Comparison of ENCODE assay signal across 29 mouse cellular contexts in genomic region chr6:119740541-119740940, GRCm38 (mm10).
DNase-seq lines count a peak whose midpoint lies in the region; ATAC-seq and TF ChIP-seq lines count a peak whose summit lies in the region.
"Had no signal": no experiment of that assay in that cellular context is flagged by ENCODE, and none has a peak within 500 bp of the region (broad histone marks: within the 10 kb centered on the region; RNA-seq: fewer than 3 reads in every experiment).

No protein-coding gene starts in this region.

- no peak for DNase-seq in frontal cortex, adult 2 months (ENCODE audit: extremely low spot score in 1 of 2, low spot score in 1 of 2)
- DNase-seq in heart, postnatal 0 days (ENCODE audit: low spot score): peak; percentile 41
- DNase-seq in heart, adult 2 months: no peak
- peak; percentile 17 for DNase-seq in telencephalon, adult 2 months (ENCODE audit: low read depth, low spot score)
- DNase-seq in Muller cell, postnatal 12 days (ENCODE audit: inconsistent ontology term): no peak
- DNase-seq: adrenal gland, adult 8-10 months; adrenal gland, postnatal 14 days; adrenal gland, postnatal 36 days; B cell, adult 2 months; cerebellum, adult 11 months; cerebellum, adult 18-20 months; cerebellum, adult 8-10 months; cerebellum, adult 9-11 months; cerebellum, postnatal 14 days; cerebellum, postnatal 36 days; embryo, embryonic 11 days had no signal

- intact Hi-C loops in heart, adult 2 months (cut with DNase I): no loop called here

- TF ChIP-seq CTCF in heart, postnatal 0 days (IDR thresholded peaks at IDR 0.05; ENCODE audit: low read depth): no peak
- TF ChIP-seq CTCF in heart, adult 2 months (IDR thresholded peaks at IDR 0.05): no peak

- H3K79me2 ChIP-seq in heart, adult 2 months (replicated peaks; ENCODE audit: control insufficient read depth, insufficient read depth, low read length): no peaks in the 10 kb centered on the region

- no peak overlapping the region for H3K4me3 ChIP-seq in heart, embryonic 15.5 days
- H3K4me3 ChIP-seq in heart, embryonic 12.5 days: no peak overlapping the region
- no peak overlapping the region for H3K4me3 ChIP-seq in heart, postnatal 0 days (ENCODE audit: low read depth, low read length)
- no peak overlapping the region for H3K4me3 ChIP-seq in heart, adult 2 months
- H3K4me3 ChIP-seq: embryonic facial prominence, embryonic 13.5 days; embryonic facial prominence, embryonic 15.5 days; erythroblast, embryonic 14.5 days; forebrain, embryonic 10.5 days; forebrain, embryonic 12.5 days had no signal

- no peak for TF ChIP-seq EP300 in heart, postnatal 0 days (IDR thresholded peaks at IDR 0.05; ENCODE audit: low read depth)
- TF ChIP-seq EP300 in heart, adult 2 months (IDR thresholded peaks at IDR 0.05; ENCODE audit: insufficient read depth, low read depth, low read length): no peak

- ATAC-seq in frontal cortex, adult (ENCODE audit: low TSS enrichment): peak; percentile 85
- ATAC-seq in heart, embryonic 15.5 days (replicated peaks; ENCODE audit: insufficient number of reproducible peaks, insufficient read depth, low FRiP score, low read depth): no peak
- no peak for ATAC-seq in heart, embryonic 12.5 days (ENCODE audit: insufficient number of reproducible peaks, low FRiP score)
- ATAC-seq in heart, postnatal 0 days (ENCODE audit: insufficient read depth, low read depth): peak; percentile 51; the same call in 1 of the 2 replicates
- ATAC-seq: CD4-positive, CD25-positive, alpha-beta regulatory T cell, adult 4 months; forebrain, embryonic 14.5 days; forebrain, embryonic 16.5 days had no signal

- peaks cover 12% of the 10 kb centered on the region for H3K36me3 ChIP-seq in heart, embryonic 15.5 days
- peaks cover 26% of the 10 kb centered on the region for H3K36me3 ChIP-seq in heart, embryonic 12.5 days
- peaks cover 14% of the 10 kb centered on the region for H3K36me3 ChIP-seq in heart, postnatal 0 days (replicated peaks; ENCODE audit: control insufficient read depth, insufficient read depth, low read length)
- H3K36me3 ChIP-seq in heart, adult 2 months (ENCODE audit: control insufficient read depth, insufficient read depth, low read length): peaks cover 21% of the 10 kb centered on the region

- no peak overlapping the region for H3K4me2 ChIP-seq in heart, embryonic 15.5 days
- H3K4me2 ChIP-seq in heart, embryonic 12.5 days: no peak overlapping the region
- H3K4me2 ChIP-seq in heart, postnatal 0 days (ENCODE audit: low read depth, low read length): no peak overlapping the region
- H3K4me2 ChIP-seq: embryonic facial prominence, embryonic 13.5 days; embryonic facial prominence, embryonic 15.5 days; forebrain, embryonic 12.5 days had no signal

- H3K9me3 ChIP-seq in heart, embryonic 15.5 days (replicated peaks): no peaks in the 10 kb centered on the region
- H3K9me3 ChIP-seq in heart, embryonic 12.5 days (replicated peaks): no peaks in the 10 kb centered on the region
- no peaks in the 10 kb centered on the region for H3K9me3 ChIP-seq in heart, postnatal 0 days (replicated peaks; ENCODE audit: control insufficient read depth, low read length)
- H3K9me3 ChIP-seq: embryonic facial prominence, embryonic 13.5 days; embryonic facial prominence, embryonic 15.5 days; forebrain, embryonic 10.5 days; forebrain, embryonic 12.5 days; G1E had no signal

- H3K9ac ChIP-seq in heart, embryonic 15.5 days: no peak overlapping the region
- no peak overlapping the region for H3K9ac ChIP-seq in heart, embryonic 12.5 days
- no peak overlapping the region for H3K9ac ChIP-seq in heart, postnatal 0 days (replicated peaks; ENCODE audit: low read depth, low read length)
- no peak overlapping the region for H3K9ac ChIP-seq in heart, adult 2 months (ENCODE audit: low read depth, low read length)
- H3K9ac ChIP-seq: embryonic facial prominence, embryonic 13.5 days; embryonic facial prominence, embryonic 15.5 days; forebrain, embryonic 12.5 days had no signal

- peak overlapping the region; percentile 11; the same call in 1 of the 2 replicates for H3K27ac ChIP-seq in heart, embryonic 15.5 days
- no peak overlapping the region for H3K27ac ChIP-seq in heart, embryonic 12.5 days (ENCODE audit: poor library complexity, severe bottlenecking)
- H3K27ac ChIP-seq in heart, postnatal 0 days (ENCODE audit: low read depth): peak overlapping the region; percentile 50
- no peak overlapping the region for H3K27ac ChIP-seq in heart, adult 2 months
- H3K27ac ChIP-seq: embryonic facial prominence, embryonic 13.5 days; embryonic facial prominence, embryonic 15.5 days; forebrain, embryonic 10.5 days; forebrain, embryonic 12.5 days had no signal

- peaks cover 8% of the 10 kb centered on the region for H3K4me1 ChIP-seq in heart, embryonic 15.5 days (replicated peaks)
- H3K4me1 ChIP-seq in heart, embryonic 12.5 days (replicated peaks): no peaks in the 10 kb centered on the region
- H3K4me1 ChIP-seq in heart, postnatal 0 days (ENCODE audit: control insufficient read depth, insufficient read depth): peaks cover 18% of the 10 kb centered on the region
- H3K4me1 ChIP-seq in heart, adult 2 months (ENCODE audit: control insufficient read depth, insufficient read depth, low read length): peaks cover 1% of the 10 kb centered on the region
- H3K4me1 ChIP-seq: embryonic facial prominence, embryonic 13.5 days; embryonic facial prominence, embryonic 15.5 days; forebrain, embryonic 10.5 days; forebrain, embryonic 12.5 days had no signal

- H3K27me3 ChIP-seq in heart, embryonic 15.5 days: no peaks in the 10 kb centered on the region
- H3K27me3 ChIP-seq in heart, embryonic 12.5 days (replicated peaks): no peaks in the 10 kb centered on the region
- H3K27me3 ChIP-seq in heart, postnatal 0 days (ENCODE audit: control insufficient read depth, insufficient read depth, low read length): no peaks in the 10 kb centered on the region
- no peaks in the 10 kb centered on the region for H3K27me3 ChIP-seq in heart, adult 2 months (ENCODE audit: control insufficient read depth, insufficient read depth, low read length)
- H3K27me3 ChIP-seq: CH12.LX; embryonic facial prominence, embryonic 13.5 days; embryonic facial prominence, embryonic 15.5 days; forebrain, embryonic 12.5 days had no signal

- WGBS in heart, embryonic 15.5 days: 69% methylated on average over 3 of the region's 3 CpGs
- 76% methylated on average over 3 of the region's 3 CpGs for WGBS in heart, embryonic 12.5 days
- WGBS in heart, postnatal 0 days: 36% methylated on average over 3 of the region's 3 CpGs
- 43% methylated on average over 3 of the region's 3 CpGs for WGBS in heart, adult 2 months

- no peak for TF ChIP-seq POLR2A in heart, adult 2 months (IDR thresholded peaks at IDR 0.05; ENCODE audit: insufficient read depth, low read depth, low read length)

Comparison
In these comparisons a context has a peak if more than half of its experiments do, and no peak if none do; other contexts are left out.
1. ATAC-seq: peak in frontal cortex, adult (single experiment) and heart, postnatal 0 days (single experiment); none in heart, embryonic 15.5 days (single experiment) and heart, embryonic 12.5 days (single experiment).
2. DNase-seq: peak in heart, postnatal 0 days (single experiment) and telencephalon, adult 2 months (single experiment); none in frontal cortex, adult 2 months (0 of 2), heart, adult 2 months (0 of 2) and Muller cell, postnatal 12 days (single experiment).
3. H3K27ac ChIP-seq: peak in heart, embryonic 15.5 days (single experiment) and heart, postnatal 0 days (single experiment); none in heart, embryonic 12.5 days (single experiment) and heart, adult 2 months (single experiment).